Mouse (Mus musculus) layer of hippocampus, postnatal 36 days (tissue): ENCODE data around the gene Zfp318. TPM values are rescaled to one million over a fixed set of nuclear protein-coding genes. Genes with fewer than 3 reads are reported as not detected.
A peak's percentile ranks its signal among the peaks of the same experiment; 100 is the strongest.

Source experiments
- DNase-seq, 2 experiments: peaks; one replicate each; pipeline ENCODE4 v3.0.0; 2022
- total RNA-seq, 2 experiments: library from RNA; stranded (reverse); gene quantifications; 2 replicates each; pipeline ENCODE4 v1.2.3; 2021

The Zfp318 gene
- total RNA-seq, 2 experiments from 2014 or later: 56.3 to 60.0 TPM

DNA sequence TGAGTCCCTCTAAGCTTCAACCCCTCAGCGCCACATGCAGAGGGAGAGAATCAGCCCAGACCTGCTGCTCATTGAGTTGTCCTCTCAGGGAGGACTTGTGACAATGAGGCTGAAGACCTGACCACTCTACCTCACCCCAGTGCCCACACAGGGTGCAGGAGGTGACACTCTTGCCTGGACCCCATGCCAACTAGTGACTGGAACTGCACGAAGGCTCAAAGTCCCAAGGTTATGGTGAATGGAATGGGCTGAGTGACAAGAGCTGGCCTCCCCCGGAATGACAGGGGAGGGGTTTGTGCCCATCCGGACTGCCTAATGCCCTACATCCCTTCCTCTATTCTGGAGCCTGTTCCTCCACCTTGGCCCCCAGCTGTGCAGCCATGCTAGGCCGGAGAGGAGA lies 69.2 kb downstream of the Zfp318 start:
- no peak for DNase-seq

DNA sequence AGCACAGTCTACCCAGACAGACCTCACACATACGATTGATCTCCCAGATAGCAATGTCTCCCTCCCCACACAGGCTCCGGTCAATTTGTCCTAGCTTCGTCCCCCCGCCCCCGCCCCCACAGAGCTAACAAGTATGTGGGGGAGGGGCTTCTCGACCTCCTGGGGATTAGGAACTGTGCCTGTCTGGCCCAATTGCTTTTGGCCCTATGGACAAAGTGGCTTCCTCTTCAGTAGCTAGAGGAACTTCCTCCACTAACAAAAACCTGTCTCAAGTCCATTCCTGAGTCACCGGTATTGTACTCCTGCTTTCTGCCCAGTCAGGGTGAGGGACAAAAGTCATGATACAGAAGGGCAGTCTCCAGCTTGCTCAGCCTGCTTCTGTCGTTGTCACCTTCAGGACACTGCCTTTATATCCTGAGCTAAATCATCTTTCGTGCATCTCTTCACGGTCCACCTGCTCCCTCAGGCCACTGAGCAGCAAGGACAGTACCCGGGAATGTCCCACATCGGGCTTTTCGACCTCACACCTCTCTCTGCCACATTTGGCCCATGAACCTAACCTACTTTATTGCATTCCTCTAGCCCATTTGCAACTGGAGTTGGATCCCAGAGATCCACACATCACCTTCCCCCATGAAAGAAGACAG lies 69.9 kb downstream of the Zfp318 start:
- no peak for DNase-seq

DNA sequence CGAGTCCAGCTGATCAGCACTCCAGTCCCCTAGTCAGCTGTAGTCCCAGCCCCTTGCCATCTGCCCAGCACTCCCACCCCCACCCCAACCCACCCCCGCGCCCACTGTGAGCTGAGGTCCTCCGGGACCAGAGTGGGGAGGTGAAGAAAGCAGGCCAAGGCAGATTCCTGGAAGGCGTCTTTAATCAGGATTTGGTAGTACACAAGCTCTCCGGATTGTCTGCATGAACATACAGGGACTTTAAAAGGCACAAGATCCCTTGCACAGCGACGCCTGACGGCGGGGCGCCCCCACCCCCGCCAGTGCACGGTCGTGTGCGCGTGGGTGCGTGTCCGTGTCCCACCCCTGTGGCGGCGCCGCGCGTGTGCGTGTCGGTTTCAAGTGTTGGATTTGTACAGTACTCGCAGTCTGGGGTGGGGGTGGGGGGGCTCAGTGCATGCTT lies 70.5 kb downstream of the Zfp318 start:
- no peak for DNase-seq

DNA sequence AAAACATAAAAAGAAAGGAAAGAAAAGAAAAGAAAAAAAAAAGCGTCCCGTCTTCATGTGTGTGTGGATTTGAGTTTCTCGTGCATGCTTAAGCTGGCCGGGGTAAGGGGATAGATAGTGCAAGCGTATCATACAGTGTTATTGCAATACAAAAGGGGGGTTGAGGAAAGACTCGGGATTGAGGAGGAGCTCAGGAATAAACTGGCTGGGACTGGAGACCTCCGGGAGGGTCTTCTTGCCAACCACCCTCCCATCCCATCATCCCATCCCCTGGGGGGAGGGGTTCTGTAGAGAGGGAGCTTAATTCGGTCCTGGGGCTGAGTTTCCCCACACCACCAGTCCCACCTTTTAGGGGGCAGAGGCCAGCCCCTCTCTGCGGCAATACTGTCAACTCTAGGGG lies 71.0 kb downstream of the Zfp318 start:
- no peak for DNase-seq

DNA sequence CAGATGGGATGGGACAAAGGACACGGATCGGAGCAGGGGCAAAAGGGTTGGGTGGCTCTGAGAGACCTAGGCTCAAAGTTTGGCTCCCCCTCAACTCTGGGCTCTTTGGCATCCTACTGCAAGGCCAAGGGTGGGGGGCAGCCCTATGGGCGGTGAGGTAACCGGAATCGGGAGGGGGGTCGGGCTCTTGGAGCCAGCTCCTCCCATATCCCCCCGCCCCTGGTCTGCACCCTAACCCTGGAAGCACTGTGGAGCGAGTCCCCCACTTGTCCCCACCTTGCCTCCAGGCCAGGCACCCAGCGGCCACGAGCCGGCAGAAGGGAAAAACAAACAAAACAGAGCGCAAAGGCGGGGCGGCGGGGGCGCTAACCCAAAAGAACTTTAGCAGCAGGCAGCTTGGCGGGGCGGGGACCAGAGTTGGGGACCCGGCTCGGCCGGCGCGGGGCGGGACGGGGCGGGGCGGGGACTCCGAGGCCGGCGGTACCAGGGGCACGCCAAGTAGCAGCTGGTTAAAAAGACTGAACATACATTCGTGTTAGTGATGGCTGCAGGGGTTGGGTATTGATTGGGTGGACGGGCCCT lies 71.7 kb downstream of the Zfp318 start:
- DNase-seq: no peak

DNA sequence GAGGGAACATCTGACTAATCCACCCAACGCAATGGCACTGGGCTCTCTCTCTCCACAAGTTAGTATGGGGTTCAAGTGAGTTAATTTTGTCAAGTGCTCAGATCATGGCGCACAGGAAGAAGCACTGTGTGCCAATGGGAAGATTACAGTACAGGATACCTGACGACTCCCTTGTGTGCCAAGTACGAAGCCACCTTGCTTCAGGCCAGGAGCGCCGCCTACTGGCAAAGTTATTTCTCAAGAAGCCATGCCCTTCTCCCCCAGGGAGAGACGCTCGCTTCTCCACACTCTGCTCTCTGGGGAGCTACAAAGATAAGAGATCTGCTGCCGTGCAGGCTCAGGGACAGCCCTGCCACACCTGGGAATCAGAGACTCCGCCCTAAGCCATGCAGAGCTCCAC lies 74.3 kb downstream of the Zfp318 start:
- peak in 1 of 2 experiments; percentile 34 for DNase-seq

DNA sequence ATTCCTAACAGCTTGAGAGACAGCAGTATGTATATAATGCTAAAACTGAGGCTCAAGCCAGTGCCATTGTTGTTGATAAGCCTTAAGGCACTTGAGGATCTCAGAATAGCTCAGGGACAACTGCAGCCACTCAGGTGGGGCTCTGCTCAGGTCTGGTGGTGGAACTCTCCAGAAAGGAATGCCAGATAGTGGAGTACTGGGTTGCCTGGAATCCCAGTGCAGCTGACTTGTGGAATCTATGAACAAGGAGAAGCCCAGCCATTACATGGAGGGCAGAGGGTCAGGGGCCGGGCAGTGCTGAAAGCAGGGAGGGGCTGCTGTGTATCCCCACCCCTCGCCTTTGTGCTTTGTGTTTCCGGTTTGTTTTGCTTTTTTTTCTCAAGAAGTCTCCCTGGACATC lies 74.9 kb downstream of the Zfp318 start:
- no peak for DNase-seq

DNA sequence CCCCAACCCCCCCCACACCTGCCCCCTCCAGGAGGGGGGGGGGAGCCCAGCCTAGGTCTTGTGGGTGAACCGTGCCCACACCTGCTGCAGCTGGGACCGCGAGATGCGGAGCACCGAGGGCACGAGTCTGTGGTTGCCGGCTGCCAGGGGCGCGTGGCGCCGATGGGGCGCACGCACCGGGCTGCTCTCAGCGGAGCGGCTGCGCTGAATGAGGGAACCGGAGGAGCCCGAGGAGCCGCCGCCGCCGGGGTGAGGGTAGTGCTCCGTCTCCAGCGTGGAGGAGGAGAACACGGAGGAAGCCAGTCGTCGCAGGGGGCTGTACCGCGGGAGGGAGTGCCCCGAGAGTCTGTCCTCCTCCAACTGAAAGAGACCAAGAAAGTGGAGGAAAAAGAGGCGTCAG lies 77.1 kb downstream of the Zfp318 start:
- DNase-seq: no peak

DNA sequence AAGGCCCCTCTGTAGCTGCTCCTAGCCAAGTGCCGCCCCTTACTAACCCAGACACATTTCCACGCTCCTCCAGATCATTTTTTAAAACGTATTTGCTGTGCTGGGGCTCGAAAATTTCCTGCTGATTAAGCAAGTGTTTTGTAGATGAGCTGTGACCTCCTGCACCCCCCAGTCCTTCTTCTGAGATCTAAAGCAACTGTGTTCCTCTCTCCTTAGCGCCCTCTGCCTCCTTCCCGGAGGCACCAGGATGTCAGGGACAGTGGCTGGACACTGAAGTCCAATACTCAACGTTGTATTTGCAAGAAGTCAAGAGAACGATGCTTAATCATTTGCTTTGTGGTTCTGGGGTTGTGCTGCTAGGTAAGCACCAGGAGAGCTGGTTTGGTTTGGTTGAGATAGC lies 77.8 kb downstream of the Zfp318 start:
- DNase-seq: no peak

DNA sequence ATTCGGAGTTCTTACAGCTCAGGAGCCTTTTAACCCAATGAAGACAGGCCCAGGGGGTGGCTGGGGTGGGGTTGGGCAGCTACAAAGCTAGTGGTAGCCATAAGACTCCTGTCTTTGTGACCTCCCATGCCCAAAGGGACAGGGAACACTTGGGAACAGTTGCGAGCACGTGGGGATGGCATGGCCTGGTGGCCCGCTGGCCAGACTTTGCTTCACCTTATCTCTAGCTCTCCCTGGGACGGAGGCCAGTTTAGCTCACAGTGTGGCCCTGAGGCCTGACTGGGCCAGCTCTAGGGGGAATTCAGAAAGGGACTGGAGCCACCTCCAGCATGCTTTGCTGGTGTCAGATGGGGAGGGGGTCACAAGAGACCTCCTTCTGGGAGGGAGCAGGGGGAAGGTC lies 78.7 kb downstream of the Zfp318 start:
- no peak for DNase-seq

DNA sequence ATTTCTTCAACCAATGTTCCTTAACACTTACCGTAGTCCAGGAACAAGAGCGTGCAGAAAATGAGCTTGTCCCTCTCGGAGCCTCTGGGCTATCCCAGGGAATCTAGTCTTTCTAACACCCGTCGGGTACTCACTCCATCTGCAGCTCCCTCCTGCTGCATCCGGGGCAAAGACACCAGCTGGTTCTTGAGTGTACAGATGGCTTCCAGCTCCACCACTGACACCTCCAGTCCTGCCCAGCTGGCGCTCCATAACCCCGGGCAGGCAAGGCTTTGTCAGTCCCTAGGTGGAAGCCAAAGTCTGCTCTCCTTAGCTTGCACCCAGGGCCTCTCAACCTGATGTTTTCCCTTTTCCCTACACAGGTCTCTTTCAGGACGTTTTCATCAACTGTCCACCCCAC lies 84.3 kb downstream of the Zfp318 start:
- peak in 1 of 2 experiments; percentile 28 for DNase-seq

Other genes with a start within 250 kb of the Zfp318 start
- 10 to 100 TPM; 25.5 to 25.6 TPM for gene Rsph9, start 239.5 kb upstream of the Zfp318 start, total RNA-seq
- 10 to 100 TPM in 1 of 2 experiments, 1 to 10 TPM in 1; 10.0 to 10.4 TPM for gene Mad2l1bp, start 230.2 kb upstream of the Zfp318 start, total RNA-seq
- 100 to 1,000 TPM; 123 to 137 TPM for gene Gtpbp2, start 222.7 kb upstream of the Zfp318 start, total RNA-seq
- 1 to 10 TPM; 5.5 to 5.8 TPM for gene Polh, start 181.1 kb upstream of the Zfp318 start, total RNA-seq
- gene Xpo5, start 180.9 kb upstream of the Zfp318 start, total RNA-seq: 10 to 100 TPM; 47.9 to 49.7 TPM
- 10 to 100 TPM; 34.5 to 35.1 TPM for gene Polr1c, start 135.7 kb upstream of the Zfp318 start, total RNA-seq
- 10 to 100 TPM; 78.7 to 92.4 TPM for gene Yipf3, start 135.7 kb upstream of the Zfp318 start, total RNA-seq
- 10 to 100 TPM; 60.4 to 63.5 TPM for gene Lrrc73, start 130.2 kb upstream of the Zfp318 start, total RNA-seq
- 10 to 100 TPM; 50.4 to 72.7 TPM for gene Tjap1, start 100.7 kb upstream of the Zfp318 start, total RNA-seq
- 10 to 100 TPM; 46.9 to 52.4 TPM for gene Dlk2, start 86.3 kb upstream of the Zfp318 start, total RNA-seq
- gene Abcc10, start 55.4 kb upstream of the Zfp318 start, total RNA-seq: 1 to 10 TPM; 8.2 to 9.0 TPM
- 1 to 10 TPM; 8.1 to 8.4 TPM for gene Crip3, start 45.2 kb downstream of the Zfp318 start, total RNA-seq
- gene Slc22a7, start 54.7 kb downstream of the Zfp318 start, total RNA-seq: under 1 TPM in 1 of 2 experiments, not detected in 1; 0.30 TPM
- gene Ttbk1, start 103.9 kb downstream of the Zfp318 start, total RNA-seq: 100 to 1,000 TPM; 114 to 118 TPM
- gene Dnph1, start 113.0 kb downstream of the Zfp318 start, total RNA-seq: 1 to 10 TPM; 4.9 to 7.1 TPM
- gene Cul9, start 162.7 kb downstream of the Zfp318 start, total RNA-seq: 10 to 100 TPM; 56.0 to 59.4 TPM
- gene Srf, start 172.4 kb downstream of the Zfp318 start, total RNA-seq: 10 to 100 TPM; 82.3 to 83.6 TPM
- 1 to 10 TPM; 8.5 to 9.6 TPM for gene Ptk7, start 245.8 kb downstream of the Zfp318 start, total RNA-seq